Mouse (Mus musculus) testis, adult 2 months (tissue): ENCODE data around the gene Mapkapk2. TPM values are rescaled to one million over a fixed set of nuclear protein-coding genes. Genes with fewer than 3 reads are reported as not detected.

ENCODE experiments used
- H3K27ac ChIP-seq: fragments of 200-500 bp; 2 replicates; pipeline ENCODE4 v1.5.1; 2012; ENCODE audit warnings: low read depth, low read length; ENCODE audit not compliant: control insufficient read depth, insufficient read depth
- H3K27me3 ChIP-seq: fragments of 200-500 bp; 2 replicates; pipeline ENCODE4 v1.6.1; 2012; ENCODE audit warnings: mild to moderate bottlenecking, low read length, moderate library complexity; ENCODE audit not compliant: control insufficient read depth, insufficient read depth
- H3K36me3 ChIP-seq: fragments of 200-500 bp; 2 replicates; pipeline ENCODE4 v1.6.1; 2012; ENCODE audit warnings: mild to moderate bottlenecking, low read length; ENCODE audit not compliant: control insufficient read depth, insufficient read depth
- H3K4me1 ChIP-seq: fragments of 200-500 bp; 2 replicates; pipeline ENCODE4 v1.6.1; 2012; ENCODE audit warnings: low read length; ENCODE audit not compliant: control insufficient read depth, insufficient read depth
- H3K4me3 ChIP-seq: fragments of 200-500 bp; 2 replicates; pipeline ENCODE4 v1.5.1; 2012; ENCODE audit warnings: low read depth, mild to moderate bottlenecking, low read length, moderate library complexity, mixed read lengths; ENCODE audit not compliant: control insufficient read depth
- CTCF ChIP-seq: fragments of 200-500 bp; IDR thresholded peaks from 2 replicates; pipeline ENCODE4 v1.5.1; 2012; ENCODE audit warnings: low read depth, mild to moderate bottlenecking, inconsistent platforms, low read length, moderate library complexity; ENCODE audit not compliant: control insufficient read depth, insufficient read depth, insufficient replicate concordance
- POLR2A ChIP-seq: fragments of 200-500 bp; IDR thresholded peaks from 2 replicates; pipeline ENCODE4 v1.6.1; 2012; ENCODE audit warnings: low read depth, mild to moderate bottlenecking, inconsistent platforms, low read length, moderate library complexity; ENCODE audit not compliant: control insufficient read depth
- polyA plus RNA-seq: library from polyadenylated mRNA; depleted of rRNA; stranded (reverse); fragments of >200 nt; gene quantifications from 2 replicates; pipeline ENCODE4 v1.2.3, GENCODE M21; 2012

The Mapkapk2 gene
- polyA plus RNA-seq, 1 experiment: 14.7 TPM

DNA sequence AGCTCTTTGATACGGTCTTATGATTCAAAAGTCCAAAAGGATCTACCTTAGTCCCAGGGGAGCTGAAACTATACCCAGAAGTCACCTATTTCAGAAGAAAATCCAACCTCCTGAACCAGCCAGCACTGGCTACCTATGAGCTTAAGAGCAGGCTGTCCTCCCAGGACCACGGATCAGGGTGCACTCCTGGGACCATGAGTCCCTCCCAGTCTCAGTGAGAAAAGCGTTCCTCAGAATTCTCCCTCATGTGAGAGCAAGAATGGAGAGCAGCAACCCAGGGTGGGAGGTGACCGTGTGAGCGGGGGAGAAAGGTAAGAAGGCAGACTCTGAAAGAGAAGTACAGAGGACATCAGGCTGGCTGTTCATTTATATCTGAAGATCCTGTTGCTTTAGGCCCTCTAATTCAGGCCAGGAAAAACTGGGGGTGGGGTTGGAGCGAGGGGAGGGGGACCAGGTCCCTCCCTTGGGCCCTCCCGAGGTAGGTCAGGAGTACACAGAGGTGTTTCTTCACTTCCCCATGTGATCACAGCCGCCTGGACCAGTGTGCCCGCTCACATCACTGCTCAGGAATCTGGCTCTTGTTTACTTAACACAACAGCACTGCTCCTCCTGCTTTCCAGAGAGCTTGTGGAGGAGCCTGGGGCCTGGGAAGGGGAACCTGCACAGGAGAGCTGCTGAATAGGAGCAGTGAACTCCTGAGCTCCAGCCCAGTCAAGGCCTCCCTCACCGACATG is 10.1 kb upstream of the Mapkapk2 start:
- no peaks in the 10 kb centered on the region for H3K27me3 ChIP-seq
- no peaks in the 10 kb centered on the region for H3K36me3 ChIP-seq
- no peak overlapping the region for H3K27ac ChIP-seq
- H3K4me1 ChIP-seq: no peaks in the 10 kb centered on the region
- no peak overlapping the region for H3K4me3 ChIP-seq
- no peak for TF ChIP-seq CTCF
- no peak for TF ChIP-seq POLR2A

DNA sequence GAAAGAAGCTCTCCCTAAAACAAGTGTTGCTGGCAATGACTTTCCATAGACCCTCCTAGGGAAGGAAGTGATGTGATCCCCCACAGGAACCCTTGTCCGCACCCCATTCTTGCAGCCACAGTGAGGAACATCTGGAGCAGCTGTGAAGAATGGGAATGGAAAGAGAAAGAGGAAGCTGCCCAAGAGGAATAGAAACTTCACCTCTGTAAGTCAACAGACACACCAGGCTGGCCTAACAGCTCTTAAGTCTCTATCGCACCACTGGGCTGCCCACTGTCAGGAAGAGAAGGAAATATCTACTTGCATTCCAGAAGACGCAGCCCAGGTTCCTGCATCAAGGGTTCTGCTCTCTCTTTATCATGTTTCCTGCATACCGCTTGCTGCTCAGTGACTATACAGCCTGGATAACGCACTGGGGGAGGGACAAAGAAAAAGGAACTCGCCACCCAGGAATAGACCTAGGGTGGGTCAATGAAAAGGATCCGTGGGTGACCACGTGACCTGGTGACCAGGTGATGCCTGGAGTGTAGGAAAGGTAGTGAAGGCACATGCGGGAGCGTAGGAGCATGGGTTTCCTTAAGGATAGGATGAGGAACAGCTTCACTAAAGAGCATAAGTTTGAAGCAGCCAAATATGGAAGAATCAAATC is 6.3 kb upstream of the Mapkapk2 start:
- no peaks in the 10 kb centered on the region for H3K36me3 ChIP-seq
- H3K4me1 ChIP-seq: no peaks in the 10 kb centered on the region
- TF ChIP-seq POLR2A: no peak
- no peaks in the 10 kb centered on the region for H3K27me3 ChIP-seq
- no peak overlapping the region for H3K27ac ChIP-seq
- no peak overlapping the region for H3K4me3 ChIP-seq

DNA sequence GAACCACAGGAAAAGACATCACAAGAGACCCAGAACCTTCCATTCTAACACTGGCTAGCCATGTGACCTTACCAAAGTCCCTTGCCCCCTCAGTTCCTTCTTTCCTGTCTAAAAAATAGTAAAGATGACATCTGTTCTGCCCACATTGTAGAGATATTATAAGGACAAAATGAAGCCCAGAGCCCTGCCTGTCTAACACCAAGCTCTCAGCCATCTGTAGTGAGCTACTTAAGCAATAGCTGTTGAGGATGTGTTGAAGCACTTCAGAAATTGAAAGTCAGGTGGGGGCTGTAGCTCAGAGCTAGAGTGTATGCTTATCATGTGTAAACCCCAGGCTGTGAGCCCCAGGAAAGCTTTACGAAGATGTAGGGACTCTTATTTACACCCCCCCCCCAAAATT is 3.2 kb upstream of the Mapkapk2 start:
- TF ChIP-seq CTCF (no peak), POLR2A (no peak)
- H3K36me3 ChIP-seq: no peaks in the 10 kb centered on the region
- H3K27me3 ChIP-seq: no peaks in the 10 kb centered on the region
- no peak overlapping the region for H3K4me3 ChIP-seq
- peaks cover 7% of the 10 kb centered on the region for H3K4me1 ChIP-seq
- H3K27ac ChIP-seq: no peak overlapping the region

DNA sequence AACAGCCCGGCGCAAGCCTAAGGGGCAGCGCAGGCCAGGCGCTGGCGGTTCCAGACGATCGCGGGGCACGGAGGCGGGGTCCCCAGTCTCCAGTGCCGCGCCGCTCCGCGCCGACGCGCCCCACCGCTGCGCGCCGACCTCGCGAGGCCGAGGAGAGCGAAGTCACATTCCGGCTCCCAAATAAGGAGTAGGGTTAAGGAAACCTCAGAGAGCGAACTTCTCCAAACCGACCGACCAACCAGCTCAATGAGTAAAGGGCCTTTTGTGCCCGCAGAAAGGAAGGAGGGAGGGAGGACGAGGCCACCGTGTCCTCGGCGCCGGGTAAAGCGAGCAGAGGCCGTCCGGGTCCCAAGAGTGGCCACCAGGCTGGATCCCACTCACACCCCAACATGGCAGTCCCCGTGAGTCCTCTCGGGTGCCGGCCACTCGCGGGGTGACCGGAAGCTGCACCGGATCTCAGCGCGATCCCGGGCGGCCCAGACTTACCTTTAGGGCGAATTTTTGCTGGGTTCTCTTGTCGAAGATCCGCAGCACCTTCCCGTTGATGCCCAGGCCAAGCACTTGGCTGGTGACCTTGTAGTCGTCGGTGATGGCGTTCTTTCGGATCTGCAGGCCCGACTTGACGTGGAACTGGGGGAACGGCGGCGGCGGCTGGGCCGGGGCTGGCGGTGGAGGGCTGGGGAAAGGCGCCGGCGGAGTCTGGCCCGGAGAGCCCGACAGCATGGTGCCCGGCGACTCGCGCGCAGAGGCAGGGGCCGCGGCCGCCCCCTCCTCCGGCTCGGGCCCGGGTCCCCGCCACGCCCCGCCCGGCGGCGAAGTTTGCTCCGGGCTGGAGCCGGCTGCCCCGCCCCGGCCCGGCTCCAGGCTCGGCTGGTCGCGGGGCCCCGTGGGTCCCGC is 575 bp downstream of the Mapkapk2 start:
- Histone ChIP-seq H3K27ac (peak overlapping the region; percentile 69), H3K4me3 (peak overlapping the region; percentile 95), H3K36me3 (no peaks in the 10 kb centered on the region), H3K4me1 (peaks cover 7% of the 10 kb centered on the region), H3K27me3 (no peaks in the 10 kb centered on the region)
- no peak; the same call in 1 of the 2 replicates for TF ChIP-seq POLR2A

DNA sequence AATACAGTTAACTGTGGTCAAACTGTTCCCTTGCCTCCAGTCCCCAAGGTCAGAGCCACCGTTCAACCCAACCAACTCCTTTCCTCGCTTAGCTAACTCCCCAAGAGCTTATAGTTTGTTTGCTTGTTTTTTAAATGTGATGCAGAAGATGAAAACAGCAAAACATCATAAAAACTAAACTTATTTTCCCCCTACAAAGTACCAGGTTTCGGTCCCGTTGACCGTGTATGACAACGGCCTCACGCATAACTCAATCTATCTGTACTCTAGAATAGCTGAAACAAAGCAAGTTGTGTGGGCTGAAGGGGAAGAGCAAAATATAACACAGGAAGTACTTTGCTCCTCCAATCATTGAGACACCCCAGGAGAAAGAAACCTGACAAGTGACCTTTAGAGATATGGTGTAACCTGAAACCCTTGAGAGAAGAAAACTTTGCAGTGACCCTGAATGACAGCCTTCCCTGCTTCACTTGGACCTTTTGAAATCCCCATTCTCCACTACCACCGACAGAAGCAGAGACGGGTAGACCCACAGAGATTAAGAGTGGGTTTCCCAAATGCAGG is 1.4 kb downstream of the Mapkapk2 start:
- Histone ChIP-seq H3K27ac (peak overlapping the region; percentile 69), H3K36me3 (no peaks in the 10 kb centered on the region), H3K4me1 (peaks cover 7% of the 10 kb centered on the region), H3K4me3 (peak overlapping the region; percentile 95), H3K27me3 (no peaks in the 10 kb centered on the region)
- TF ChIP-seq POLR2A (no peak), CTCF (no peak)

DNA sequence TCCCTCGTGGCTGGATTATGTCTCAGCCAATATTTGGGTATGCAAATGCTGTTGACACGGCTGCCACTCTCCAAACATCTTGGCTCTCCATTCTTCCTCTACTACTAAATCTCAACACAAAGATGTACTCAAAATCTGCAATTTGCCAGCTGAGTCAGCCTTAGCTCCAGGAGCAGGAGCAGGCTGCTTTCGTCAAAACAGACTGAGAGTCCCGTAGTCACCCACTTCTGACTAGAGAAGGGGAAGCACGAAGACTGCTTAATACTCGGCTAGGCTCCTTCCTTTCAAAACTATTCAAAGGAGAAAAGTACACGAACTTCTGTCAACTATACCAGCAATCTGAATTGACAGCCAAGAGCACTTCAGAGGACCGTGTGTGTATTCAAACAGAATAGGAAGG is 2.1 kb downstream of the Mapkapk2 start:
- TF ChIP-seq POLR2A: no peak
- TF ChIP-seq CTCF: no peak
- no peak overlapping the region for H3K4me3 ChIP-seq
- no peaks in the 10 kb centered on the region for H3K27me3 ChIP-seq
- H3K27ac ChIP-seq: peak overlapping the region; percentile 14; the same call in 1 of the 2 replicates
- H3K36me3 ChIP-seq: no peaks in the 10 kb centered on the region
- H3K4me1 ChIP-seq: peaks cover 7% of the 10 kb centered on the region

DNA sequence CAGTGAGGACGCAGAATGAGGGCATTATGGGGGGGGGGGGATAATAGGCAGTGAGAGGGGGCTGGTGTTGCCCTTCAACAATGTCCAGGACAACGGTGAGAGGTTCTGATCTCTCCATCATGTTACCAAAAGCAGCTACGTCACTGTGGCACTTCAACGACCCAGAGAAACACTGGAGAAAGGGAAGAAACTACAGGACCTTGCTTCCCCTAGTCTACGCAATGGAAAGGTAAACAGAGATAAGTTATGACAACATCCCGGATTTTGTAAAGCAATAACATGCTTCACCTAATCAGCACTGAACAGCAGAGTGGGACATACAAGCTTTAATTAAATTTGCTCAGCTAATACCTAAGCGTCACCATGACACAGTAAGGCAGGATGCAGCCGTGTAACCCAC is 3.7 kb downstream of the Mapkapk2 start:
- no peaks in the 10 kb centered on the region for H3K27me3 ChIP-seq
- no peak overlapping the region for H3K27ac ChIP-seq
- TF ChIP-seq POLR2A (no peak), CTCF (no peak)
- no peak overlapping the region for H3K4me3 ChIP-seq
- H3K4me1 ChIP-seq: peaks cover 7% of the 10 kb centered on the region
- no peaks in the 10 kb centered on the region for H3K36me3 ChIP-seq
